Mouse (Mus musculus) ES-Bruce4 (cell line): ENCODE results near the gene Ptms.

Experiments
- CTCF ChIP-seq: IDR thresholded peaks from one replicate; pipeline ENCODE4 v1.8.1; 2011; ENCODE audit warnings: low read depth, low read length
- EP300 ChIP-seq: IDR thresholded peaks from 2 replicates; pipeline ENCODE4 v1.6.1; 2011; ENCODE audit warnings: low read depth, low read length; ENCODE audit not compliant: insufficient read depth
- POLR2A ChIP-seq: IDR thresholded peaks from one replicate; pipeline ENCODE4 v1.8.1; 2011; ENCODE audit warnings: low read length; ENCODE audit not compliant: insufficient read depth

DNA sequence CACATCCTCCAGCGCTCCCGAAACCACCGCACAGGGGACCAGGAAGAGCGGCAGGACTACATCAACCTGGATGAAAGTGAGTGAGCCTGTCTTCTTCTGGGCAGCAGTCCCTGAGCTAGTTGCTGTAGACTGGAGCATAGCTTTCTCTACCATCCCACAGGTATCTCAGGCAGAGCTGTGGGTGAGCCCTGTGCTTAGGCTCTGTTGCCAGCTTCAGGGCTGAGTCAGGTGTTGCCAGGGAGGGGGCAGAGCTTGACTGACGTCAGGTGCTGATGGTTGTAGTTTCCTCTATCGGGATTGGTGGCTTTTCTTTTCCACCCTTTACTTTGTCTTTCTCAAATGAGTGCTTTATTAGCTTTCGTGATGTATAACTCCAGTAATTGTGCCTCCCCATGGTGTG is 14.8 kb upstream of the Ptms start:
- no peak for TF ChIP-seq CTCF
- no peak for TF ChIP-seq EP300
- TF ChIP-seq POLR2A: no peak
